Mouse (Mus musculus): ENCODE measurements around the gene Neurod2. TPM values are rescaled to one million over a fixed set of nuclear protein-coding genes. Genes with fewer than 3 reads are reported as not detected.

The Neurod2 gene
- total and polyA plus RNA-seq, 3 experiments = 0.05 TPM; not detected in 2

DNA sequence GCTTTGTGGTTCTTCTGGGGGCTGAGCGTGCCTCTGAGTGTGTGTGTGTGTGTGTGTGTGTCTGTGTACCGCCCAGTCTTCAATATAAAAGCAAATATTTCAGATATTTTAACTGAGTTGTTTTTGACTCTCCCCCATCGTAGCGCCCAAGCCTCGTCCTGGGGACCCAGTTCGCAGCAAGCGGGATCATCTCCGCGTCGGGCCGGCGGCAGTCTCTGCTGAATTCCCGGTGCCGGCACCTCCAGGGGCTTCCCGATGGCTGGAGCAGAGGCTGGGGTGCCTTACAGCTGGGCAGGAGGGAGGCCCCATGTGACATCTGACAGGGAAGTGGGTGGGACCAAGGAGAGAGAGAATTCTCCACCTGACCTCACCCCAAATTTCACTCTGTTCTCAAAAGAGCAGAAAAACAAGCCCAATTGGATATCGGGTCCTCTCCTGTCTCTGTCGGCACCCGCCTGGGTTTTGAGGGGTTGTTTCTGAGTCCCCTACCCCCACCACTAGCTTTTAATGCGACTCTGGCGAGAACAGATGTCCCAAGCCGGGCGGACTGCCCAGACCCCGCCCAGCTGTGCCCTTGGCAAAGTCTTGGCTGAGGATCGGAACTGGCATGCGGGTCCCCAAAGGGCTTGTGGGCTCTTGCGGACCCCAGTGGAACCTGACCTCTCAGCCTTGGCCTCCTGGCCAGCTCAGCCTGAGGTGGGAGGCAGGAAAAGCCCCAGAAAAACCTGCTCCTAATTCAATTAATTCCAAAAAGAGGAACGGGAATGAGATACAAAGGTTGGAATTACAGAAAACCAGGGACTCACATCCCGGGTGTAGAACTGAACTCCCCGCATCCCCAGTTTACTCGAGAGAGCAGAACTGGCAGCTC, 8.4 kb downstream of the Neurod2 start:
- no peak for ATAC-seq (ENCODE audit: extremely low read depth, insufficient number of reproducible peaks, low FRiP score, poor library complexity, severe bottlenecking)
- H3K4me1 ChIP-seq (ENCODE audit: insufficient read depth, low read depth, low read length) = no peaks in the 10 kb centered on the region
- no peak for TF ChIP-seq POLR2AphosphoS5 (IDR thresholded peaks at IDR 0.05; ENCODE audit: insufficient replicate concordance, low read depth, low read length)
- no peak for TF ChIP-seq GATA1 (IDR thresholded peaks at IDR 0.05; ENCODE audit: borderline replicate concordance, low read length)
- no peak for TF ChIP-seq CTCF (IDR thresholded peaks at IDR 0.05; ENCODE audit: low read depth, low read length)
- TF ChIP-seq TAL1 (conservative IDR thresholded peaks at IDR 0.05; ENCODE audit: low read depth, low read length) = no peak
- TF ChIP-seq GATA2 (IDR thresholded peaks at IDR 0.05; ENCODE audit: borderline replicate concordance, low read depth, low read length) = no peak

DNA sequence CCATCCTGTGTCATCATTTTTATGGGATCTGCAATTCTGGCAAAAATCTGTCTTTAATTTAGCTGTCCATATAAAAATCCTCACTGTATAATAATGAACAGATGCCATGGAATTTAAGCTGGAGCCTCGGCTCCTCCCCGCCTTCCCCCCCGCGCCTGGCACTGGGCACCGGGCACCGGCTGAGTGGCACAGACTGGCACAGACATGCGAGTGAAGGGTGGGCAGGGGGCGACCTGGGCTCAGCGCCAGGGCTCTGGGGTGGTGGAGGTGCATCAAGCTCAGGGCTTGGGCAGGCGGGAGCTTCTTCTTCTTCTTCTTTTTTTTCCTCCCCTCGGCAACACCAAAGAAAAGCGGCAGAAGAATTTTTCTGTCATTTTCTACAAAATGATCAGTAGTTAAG, 9.1 kb downstream of the Neurod2 start:
- ATAC-seq (ENCODE audit: extremely low read depth, insufficient number of reproducible peaks, low FRiP score, poor library complexity, severe bottlenecking) = no peak
- H3K27me3 ChIP-seq (ENCODE audit: insufficient read depth, low read length) = peaks cover 47% of the 10 kb centered on the region

More for the DNA sequence above, 8.4 kb downstream of the Neurod2 start:
- Histone ChIP-seq H3K36me3 (replicated peaks) (no peaks in the 10 kb centered on the region), H3K27me3 (ENCODE audit: insufficient read depth, low read length) (peaks cover 48% of the 10 kb centered on the region), H3K9me3 (replicated peaks) (no peaks in the 10 kb centered on the region), H3K4me3 (ENCODE audit: low read depth, low read length) (no peak overlapping the region)
- DNase-seq (ENCODE audit: low spot score) = no peak

DNA sequence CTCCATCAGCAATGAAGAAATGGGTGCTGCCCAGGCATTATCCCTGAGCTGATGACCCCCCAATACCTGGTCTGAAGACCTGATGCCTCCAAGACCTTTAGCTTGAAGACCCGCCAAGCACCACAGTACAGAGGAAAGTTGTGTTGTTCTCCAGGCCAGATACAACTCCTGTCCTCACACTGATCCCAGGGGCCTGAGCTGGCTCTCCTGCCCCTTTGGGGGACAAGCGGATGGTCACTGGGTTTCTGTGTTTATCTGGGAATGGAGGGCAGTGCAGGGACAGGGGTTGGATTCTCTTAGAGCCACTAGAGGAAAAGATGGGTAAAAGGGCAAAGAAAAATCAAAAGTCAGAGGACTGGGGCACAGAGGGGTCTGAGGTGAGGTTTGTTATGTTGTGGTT, 9.5 kb downstream of the Neurod2 start:
- DNase-seq (ENCODE audit: low spot score) (no peak), ATAC-seq (ENCODE audit: extremely low read depth, insufficient number of reproducible peaks, low FRiP score, poor library complexity, severe bottlenecking) (no peak)
- Histone ChIP-seq H3K9me3 (replicated peaks) (no peaks in the 10 kb centered on the region), H3K27me3 (ENCODE audit: insufficient read depth, low read length) (peaks cover 44% of the 10 kb centered on the region), H3K4me1 (ENCODE audit: insufficient read depth, low read depth, low read length) (no peaks in the 10 kb centered on the region), H3K4me3 (ENCODE audit: low read depth, low read length) (no peak overlapping the region), H3K36me3 (replicated peaks) (no peaks in the 10 kb centered on the region)
- TF ChIP-seq GATA2 (IDR thresholded peaks at IDR 0.05; ENCODE audit: borderline replicate concordance, low read depth, low read length) = no peak
- no peak for TF ChIP-seq GATA1 (IDR thresholded peaks at IDR 0.05; ENCODE audit: borderline replicate concordance, low read length)
- no peak for TF ChIP-seq TAL1 (conservative IDR thresholded peaks at IDR 0.05; ENCODE audit: low read depth, low read length)
- TF ChIP-seq POLR2AphosphoS5 (IDR thresholded peaks at IDR 0.05; ENCODE audit: insufficient replicate concordance, low read depth, low read length) = no peak
- TF ChIP-seq CTCF (IDR thresholded peaks at IDR 0.05; ENCODE audit: low read depth, low read length) = no peak

More for the DNA sequence above, 9.1 kb downstream of the Neurod2 start:
- H3K4me3 ChIP-seq (ENCODE audit: low read depth, low read length) = no peak overlapping the region
- H3K4me1 ChIP-seq (ENCODE audit: insufficient read depth, low read depth, low read length) = no peaks in the 10 kb centered on the region
- H3K9me3 ChIP-seq (replicated peaks) = no peaks in the 10 kb centered on the region
- TF ChIP-seq GATA1 (IDR thresholded peaks at IDR 0.05; ENCODE audit: borderline replicate concordance, low read length) (no peak), POLR2AphosphoS5 (IDR thresholded peaks at IDR 0.05; ENCODE audit: insufficient replicate concordance, low read depth, low read length) (no peak), CTCF (IDR thresholded peaks at IDR 0.05; ENCODE audit: low read depth, low read length) (no peak), GATA2 (IDR thresholded peaks at IDR 0.05; ENCODE audit: borderline replicate concordance, low read depth, low read length) (no peak), TAL1 (conservative IDR thresholded peaks at IDR 0.05; ENCODE audit: low read depth, low read length) (no peak)
- no peak for DNase-seq (ENCODE audit: low spot score)
- H3K36me3 ChIP-seq (replicated peaks) = no peaks in the 10 kb centered on the region

DNA sequence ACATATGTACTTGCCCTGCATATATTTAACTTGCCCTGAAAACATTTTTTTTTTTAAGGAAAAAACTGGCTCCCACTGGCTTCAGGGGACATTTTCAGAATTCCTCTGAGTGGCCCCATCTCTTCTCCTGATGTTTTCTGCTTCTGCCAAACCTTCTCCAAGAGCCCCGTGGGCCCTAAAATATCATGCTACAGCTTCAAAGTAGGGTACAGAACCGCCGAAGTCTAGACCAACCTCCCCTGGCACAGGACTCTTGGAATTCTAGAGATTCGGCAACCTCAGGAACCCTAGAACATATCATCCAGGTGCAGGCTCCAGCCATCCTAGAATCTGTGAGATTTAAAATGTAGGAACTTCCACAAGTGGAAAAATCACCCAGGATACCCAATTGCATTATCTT, 9.9 kb downstream of the Neurod2 start:
- Histone ChIP-seq H3K36me3 (replicated peaks) (no peaks in the 10 kb centered on the region), H3K4me1 (ENCODE audit: insufficient read depth, low read depth, low read length) (no peaks in the 10 kb centered on the region), H3K4me3 (ENCODE audit: low read depth, low read length) (no peak overlapping the region), H3K9me3 (replicated peaks) (no peaks in the 10 kb centered on the region), H3K27me3 (ENCODE audit: insufficient read depth, low read length) (peaks cover 44% of the 10 kb centered on the region)
- DNase-seq (ENCODE audit: low spot score) = no peak
- ATAC-seq (ENCODE audit: extremely low read depth, insufficient number of reproducible peaks, low FRiP score, poor library complexity, severe bottlenecking) = no peak
- TF ChIP-seq CTCF (IDR thresholded peaks at IDR 0.05; ENCODE audit: low read depth, low read length) (no peak), TAL1 (conservative IDR thresholded peaks at IDR 0.05; ENCODE audit: low read depth, low read length) (no peak), GATA1 (IDR thresholded peaks at IDR 0.05; ENCODE audit: borderline replicate concordance, low read length) (no peak)

DNA sequence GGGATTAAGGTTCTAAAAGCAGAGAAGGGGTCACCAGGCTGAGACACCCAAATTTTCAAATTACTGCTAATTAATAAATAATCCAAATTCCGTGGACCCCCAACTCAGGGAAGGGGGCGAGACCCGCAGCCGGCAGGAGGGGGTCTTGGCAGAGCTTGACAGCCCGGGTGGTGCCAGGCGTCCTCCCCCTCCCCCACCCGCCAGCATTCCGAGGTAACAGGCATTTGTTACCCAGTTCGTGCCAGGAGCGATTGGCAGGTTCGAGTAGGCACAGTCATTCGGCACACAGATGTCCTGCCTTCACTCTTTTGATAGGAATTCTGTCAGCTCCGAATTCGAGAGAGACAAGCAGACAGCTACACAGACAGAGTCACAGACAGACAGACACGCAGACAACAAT, 10.3 kb downstream of the Neurod2 start:
- H3K4me1 ChIP-seq (ENCODE audit: insufficient read depth, low read depth, low read length) = no peaks in the 10 kb centered on the region
- TF ChIP-seq GATA2 (IDR thresholded peaks at IDR 0.05; ENCODE audit: borderline replicate concordance, low read depth, low read length) (no peak), GATA1 (IDR thresholded peaks at IDR 0.05; ENCODE audit: borderline replicate concordance, low read length) (no peak), POLR2AphosphoS5 (IDR thresholded peaks at IDR 0.05; ENCODE audit: insufficient replicate concordance, low read depth, low read length) (no peak), TAL1 (conservative IDR thresholded peaks at IDR 0.05; ENCODE audit: low read depth, low read length) (no peak), CTCF (IDR thresholded peaks at IDR 0.05; ENCODE audit: low read depth, low read length) (no peak)
- no peak overlapping the region for H3K4me3 ChIP-seq (ENCODE audit: low read depth, low read length)
- peaks cover 42% of the 10 kb centered on the region for H3K27me3 ChIP-seq (ENCODE audit: insufficient read depth, low read length)
- no peak for ATAC-seq (ENCODE audit: extremely low read depth, insufficient number of reproducible peaks, low FRiP score, poor library complexity, severe bottlenecking)
- DNase-seq (ENCODE audit: low spot score) = no peak
- H3K36me3 ChIP-seq (replicated peaks) = no peaks in the 10 kb centered on the region
- H3K9me3 ChIP-seq (replicated peaks) = no peaks in the 10 kb centered on the region

DNA sequence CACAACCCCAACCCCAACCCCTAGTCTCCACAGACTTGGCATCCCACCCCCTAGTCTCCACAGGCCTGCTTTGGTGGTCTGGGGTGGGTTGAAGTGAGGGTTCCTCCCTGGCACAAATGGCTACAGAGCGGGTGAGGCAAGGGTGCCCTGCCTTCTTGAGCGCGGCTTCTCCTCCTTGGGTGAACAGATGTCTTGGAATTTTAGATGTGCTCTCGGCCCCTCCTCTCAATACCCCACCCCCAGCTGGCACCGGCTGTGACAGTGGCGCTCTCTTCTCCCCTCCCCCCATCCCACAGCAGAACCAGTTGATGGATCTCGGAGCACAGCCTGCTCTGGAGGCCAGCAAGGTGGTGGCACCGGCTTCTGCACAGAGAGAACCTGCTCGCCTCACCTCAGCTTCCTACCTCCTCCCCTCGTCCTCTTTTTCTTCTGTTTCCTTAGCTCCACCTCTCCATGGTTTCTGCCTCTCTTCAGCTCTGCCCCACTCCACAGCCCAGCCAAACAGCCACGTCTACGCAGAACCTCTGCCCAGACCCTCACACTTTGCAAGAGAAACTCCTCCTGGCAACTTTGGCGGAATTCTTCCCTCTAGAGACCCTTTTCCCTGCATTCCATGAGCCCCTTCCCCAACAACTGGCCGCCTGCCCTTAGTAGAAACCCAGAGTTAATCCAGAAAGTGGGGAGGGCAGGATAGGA, 10.9 kb downstream of the Neurod2 start:
- Histone ChIP-seq H3K27me3 (ENCODE audit: insufficient read depth, low read length) (peaks cover 41% of the 10 kb centered on the region), H3K4me1 (ENCODE audit: insufficient read depth, low read depth, low read length) (no peaks in the 10 kb centered on the region), H3K36me3 (replicated peaks) (no peaks in the 10 kb centered on the region), H3K4me3 (ENCODE audit: low read depth, low read length) (no peak overlapping the region), H3K9me3 (replicated peaks) (no peaks in the 10 kb centered on the region)
- ATAC-seq (ENCODE audit: extremely low read depth, insufficient number of reproducible peaks, low FRiP score, poor library complexity, severe bottlenecking) = no peak
- TF ChIP-seq GATA1 (IDR thresholded peaks at IDR 0.05; ENCODE audit: borderline replicate concordance, low read length) (no peak), POLR2AphosphoS5 (IDR thresholded peaks at IDR 0.05; ENCODE audit: insufficient replicate concordance, low read depth, low read length) (no peak), TAL1 (conservative IDR thresholded peaks at IDR 0.05; ENCODE audit: low read depth, low read length) (no peak)
- no peak for DNase-seq (ENCODE audit: low spot score)
